Mouse (Mus musculus) heart, embryonic 11.5 days (tissue): ENCODE results near the gene Olfr68. TPM values are rescaled to one million over a fixed set of nuclear protein-coding genes. Genes with fewer than 3 reads are reported as not detected.
"Not testable (repeated sequence)": the region's sequence is repeated elsewhere in the genome, so short reads cannot be mapped to it uniquely, and the experiment has no call there.

Experiments
- ATAC-seq: fragments of 200-750 bp; cut with Nextera tagmentation; replicated peaks from 2 replicates; pipeline ENCODE4 v1.8.0; 2017; ENCODE audit warnings: moderate library complexity; ENCODE audit not compliant: insufficient number of reproducible peaks, low FRiP score, low TSS enrichment
- H3K27ac ChIP-seq: fragments of 300-500 bp; sonication (generic); 2 replicates; pipeline ENCODE4 v1.5.1; 2014; ENCODE audit warnings: mild to moderate bottlenecking, low read depth, low read length
- H3K27me3 ChIP-seq: fragments of 300-500 bp; sonication (generic); 2 replicates; pipeline ENCODE4 v1.6.1; 2014; ENCODE audit warnings: mild to moderate bottlenecking, low read length, mixed read lengths; ENCODE audit not compliant: control insufficient read depth, insufficient read depth
- H3K36me3 ChIP-seq: fragments of 300-500 bp; sonication (generic); 2 replicates; pipeline ENCODE4 v1.6.1; 2014; ENCODE audit warnings: mild to moderate bottlenecking, low read length, moderate library complexity, mixed read lengths; ENCODE audit not compliant: control insufficient read depth, insufficient read depth
- H3K4me1 ChIP-seq: fragments of 300-500 bp; sonication (generic); 2 replicates; pipeline ENCODE4 v1.6.1; 2014; ENCODE audit warnings: low read length; ENCODE audit not compliant: control insufficient read depth, insufficient read depth
- H3K4me2 ChIP-seq: fragments of 300-500 bp; sonication (generic); 2 replicates; pipeline ENCODE4 v1.6.1; 2014; ENCODE audit warnings: mild to moderate bottlenecking, moderate library complexity
- H3K4me3 ChIP-seq: fragments of 300-500 bp; sonication (generic); 2 replicates; pipeline ENCODE4 v1.5.1; 2014; ENCODE audit warnings: low read depth, low read length
- H3K9ac ChIP-seq: fragments of 300-500 bp; sonication (generic); 2 replicates; pipeline ENCODE4 v1.6.1; 2014; ENCODE audit warnings: mild to moderate bottlenecking, low read depth, low read length, moderate library complexity
- H3K9me3 ChIP-seq: fragments of 300-500 bp; sonication (generic); replicated peaks from 2 replicates; pipeline ENCODE4 v1.6.1; 2016; ENCODE audit warnings: low read length; ENCODE audit not compliant: control insufficient read depth
- WGBS: fragments of 180-500 bp; shearing (Covaris S2); extraction: QIAGEN DNeasy Blood & Tissue Kit; methylation state at CpG from one replicate; pipeline ENCODE4 v1.1.7; 2014; ENCODE audit not compliant: insufficient replicate concordance; 5-methylcytosine and 5-hydroxymethylcytosine counted together
- polyA plus RNA-seq: library from polyadenylated mRNA; unstranded; fragments of >200 nt; fragmentation: Nextera tagmentation; extraction: Ambion mirVana; gene quantifications from 2 replicates; pipeline ENCODE4 v1.2.1, GENCODE M21; 2014

Gene Olfr68
- not detected in 2 replicates for polyA plus RNA-seq

GRCm38 (mm10) chr7:103779598-103779997 lies at the start of gene Olfr68:
Olfr68 (minus strand) TSS chr7:103779698.
- no peak within 1 kb of the TSS for H3K4me2 ChIP-seq
- H3K27me3 ChIP-seq: no peaks in the 10 kb centered on the region
- no peaks in the 10 kb centered on the region for H3K4me1 ChIP-seq
- WGBS: 72% methylated on average over 3 of the region's 3 CpGs
- no peak within 1 kb of the TSS for H3K9ac ChIP-seq
- H3K36me3 ChIP-seq: no peaks in the 10 kb centered on the region
- no peaks in the 10 kb centered on the region for H3K9me3 ChIP-seq
- no peak for ATAC-seq
- H3K27ac ChIP-seq: no peak within 1 kb of the TSS
- no peak within 1 kb of the TSS for H3K4me3 ChIP-seq

DNA sequence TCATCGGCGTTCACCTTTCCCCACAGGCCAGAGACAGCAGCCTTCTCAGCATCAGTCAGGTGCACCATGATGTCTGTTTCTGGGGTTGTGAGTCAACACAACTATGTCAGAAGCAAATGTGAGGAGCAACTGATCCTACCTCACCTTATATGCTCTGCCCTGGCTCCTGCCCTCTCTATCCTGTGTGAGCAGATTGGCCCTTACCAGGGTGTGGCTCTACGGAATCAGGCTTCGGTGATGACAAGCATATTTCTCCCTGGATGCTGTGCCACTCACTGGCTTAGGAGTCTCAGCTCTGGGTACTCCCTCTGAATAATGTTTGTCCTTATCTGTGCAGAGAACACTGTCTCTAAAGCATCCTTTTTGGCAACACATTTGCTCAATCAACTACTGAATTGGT lies 48.3 kb upstream of the Olfr68 start, which contains the start of gene Hbb-bs:
Gene Hbb-bs, minus strand, starts transcription at position 289 of the 400 bp plus-strand sequence.
- Histone ChIP-seq H3K9me3 (no peaks in the 10 kb centered on the region), H3K27ac (no peak within 1 kb of the TSS), H3K4me2 (no peak within 1 kb of the TSS), H3K27me3 (no peaks in the 10 kb centered on the region), H3K4me3 (no peak within 1 kb of the TSS), H3K9ac (no peak within 1 kb of the TSS), H3K36me3 (no peaks in the 10 kb centered on the region), H3K4me1 (no peaks in the 10 kb centered on the region)
- 65% methylated on average over 4 of the region's 4 CpGs for WGBS
- ATAC-seq: peak; percentile 90

DNA sequence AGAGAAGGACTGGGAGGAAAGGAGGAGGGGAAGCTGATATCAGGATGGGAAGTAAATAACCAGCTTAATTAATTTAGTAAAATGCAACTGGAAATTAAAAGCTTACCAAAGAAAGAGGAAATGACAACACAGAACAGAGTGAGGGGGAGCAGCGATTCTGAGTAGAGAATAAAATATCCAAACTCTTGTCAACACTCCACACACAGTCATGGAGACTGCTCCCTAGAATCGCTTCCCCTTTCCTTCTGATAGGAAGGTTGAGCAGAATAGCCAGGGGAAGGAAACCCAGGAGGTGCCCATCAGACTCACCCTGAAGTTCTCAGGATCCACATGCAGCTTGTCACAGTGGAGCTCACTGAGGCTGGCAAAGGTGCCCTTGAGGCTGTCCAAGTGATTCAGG lies 47.6 kb upstream of the Olfr68 start:
- not testable (repeated sequence) for H3K36me3 ChIP-seq, H3K27ac ChIP-seq, H3K27me3 ChIP-seq, H3K4me2 ChIP-seq, H3K9ac ChIP-seq, H3K9me3 ChIP-seq, H3K4me1 ChIP-seq, ATAC-seq, H3K4me3 ChIP-seq
- WGBS: no CpG with 5 or more reads among the region's 2 CpGs

DNA sequence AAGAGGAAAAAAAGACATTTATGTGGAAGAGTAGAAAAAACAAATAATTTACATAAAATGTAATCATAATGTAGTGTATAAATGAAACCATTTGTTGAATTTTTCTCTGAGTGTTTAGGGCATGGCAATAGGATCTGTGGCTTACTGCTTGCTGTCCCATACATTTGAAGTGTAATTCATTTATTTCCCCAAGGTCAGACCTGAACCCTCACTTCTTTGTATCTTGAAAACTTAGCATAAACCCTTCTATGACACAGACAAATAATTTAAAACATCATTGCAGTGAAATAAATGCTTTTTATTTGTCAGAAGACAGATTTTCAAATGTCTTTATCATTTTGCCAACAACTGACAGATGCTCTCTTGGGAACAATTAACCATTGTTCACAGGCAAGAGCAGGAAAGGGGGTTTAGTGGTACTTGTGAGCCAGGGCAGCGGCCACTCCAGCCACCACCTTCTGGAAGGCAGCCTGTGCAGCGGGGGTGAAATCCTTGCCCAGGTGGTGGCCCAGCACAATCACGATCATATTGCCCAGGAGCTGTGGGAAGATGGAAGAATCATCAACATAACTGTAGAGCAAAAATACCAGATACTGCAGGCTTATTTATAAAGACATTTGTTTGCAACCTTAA lies 46.9 kb upstream of the Olfr68 start:
- ATAC-seq: no peak

DNA sequence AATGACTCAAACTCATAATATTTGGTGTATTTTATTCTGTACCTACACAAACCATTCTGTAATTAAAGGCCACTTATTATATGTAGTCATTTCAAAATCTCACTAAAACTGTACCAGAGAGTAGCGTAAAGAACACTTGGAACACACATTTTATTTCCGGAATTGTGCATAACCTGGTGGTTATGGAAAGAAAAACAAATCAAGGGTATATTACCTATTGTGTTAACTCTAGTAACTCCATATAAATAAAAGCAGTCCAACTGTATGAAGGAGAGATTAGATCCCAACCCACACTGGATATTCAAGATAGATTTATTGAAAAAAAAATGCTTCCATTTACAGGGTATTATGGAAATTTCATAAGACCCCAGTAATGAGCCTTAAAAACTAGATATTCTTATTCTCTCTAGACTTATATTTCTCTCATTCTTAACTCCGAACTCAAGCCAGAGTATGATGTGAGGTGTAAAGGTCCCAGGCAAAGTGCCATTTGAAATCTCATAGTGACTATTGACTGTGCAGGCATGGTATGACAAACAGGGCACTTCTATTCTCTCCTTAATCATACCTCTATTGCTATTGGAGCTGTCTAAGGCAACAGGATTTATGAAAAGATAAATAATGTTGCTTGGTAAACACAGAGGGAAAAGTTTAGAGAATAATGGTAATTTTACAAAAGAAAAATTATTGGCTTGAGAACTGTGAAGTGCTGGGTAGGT lies 46.2 kb upstream of the Olfr68 start:
- Histone ChIP-seq H3K36me3 (no peaks in the 10 kb centered on the region), H3K4me1 (no peaks in the 10 kb centered on the region), H3K27ac (no peak overlapping the region), H3K27me3 (no peaks in the 10 kb centered on the region), H3K4me2 (no peak overlapping the region), H3K4me3 (no peak overlapping the region), H3K9me3 (no peaks in the 10 kb centered on the region), H3K9ac (no peak overlapping the region)
- 92% methylated on average over 3 of the region's 3 CpGs for WGBS
- ATAC-seq: no peak

More for the DNA sequence above, 46.9 kb upstream of the Olfr68 start:
- no peak overlapping the region for H3K27ac ChIP-seq
- no peaks in the 10 kb centered on the region for H3K36me3 ChIP-seq
- 61% methylated on average over 3 of the region's 3 CpGs for WGBS
- H3K9me3 ChIP-seq: no peaks in the 10 kb centered on the region
- H3K9ac ChIP-seq: no peak overlapping the region
- H3K27me3 ChIP-seq: no peaks in the 10 kb centered on the region
- no peak overlapping the region for H3K4me2 ChIP-seq
- H3K4me3 ChIP-seq: no peak overlapping the region
- no peaks in the 10 kb centered on the region for H3K4me1 ChIP-seq

DNA sequence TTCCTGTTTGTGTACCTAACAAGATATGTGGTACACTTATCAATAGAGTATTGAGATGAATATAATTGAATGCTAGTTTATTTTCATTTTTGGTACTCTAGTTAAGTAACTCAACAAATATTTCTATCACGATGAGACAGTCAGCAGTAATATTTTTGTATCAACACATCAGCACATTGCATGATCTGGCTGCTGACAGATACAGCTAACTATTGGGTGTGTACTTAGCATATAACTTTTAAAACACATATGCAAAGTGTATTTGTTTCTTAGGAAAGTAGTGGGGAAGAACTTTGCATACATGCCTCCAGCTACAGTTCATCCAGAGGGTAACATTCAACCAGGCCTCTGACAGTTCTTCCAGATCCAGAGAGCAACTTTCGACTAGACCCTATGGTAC lies 45.1 kb upstream of the Olfr68 start:
- H3K4me2 ChIP-seq: no peak overlapping the region
- 83% methylated on average over 2 of the region's 2 CpGs for WGBS

DNA sequence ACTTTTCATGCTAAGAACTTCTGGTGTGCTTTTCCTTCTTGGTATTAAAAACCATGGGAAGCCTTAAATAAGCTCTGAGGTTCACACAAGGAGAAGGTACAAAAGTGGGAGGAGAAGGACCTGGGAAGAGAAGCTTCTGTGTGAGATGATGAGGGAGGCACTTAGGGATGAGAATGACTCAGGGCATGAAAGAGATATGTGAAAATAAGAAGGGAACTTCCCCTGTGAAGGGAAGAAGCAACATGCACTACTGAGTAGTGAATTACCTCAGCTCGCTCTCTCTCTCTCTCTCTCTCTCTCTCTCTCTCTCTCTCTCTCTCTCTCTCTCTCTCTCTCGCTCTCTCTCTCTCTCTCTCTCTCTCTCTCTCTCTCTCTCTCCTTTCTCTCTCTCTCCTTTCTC lies 35.6 kb upstream of the Olfr68 start:
- H3K27ac ChIP-seq, H3K36me3 ChIP-seq, H3K27me3 ChIP-seq, H3K4me2 ChIP-seq, ATAC-seq, H3K9me3 ChIP-seq, H3K4me3 ChIP-seq, H3K4me1 ChIP-seq, H3K9ac ChIP-seq: not testable (repeated sequence)
- 92% methylated on average over 1 of the region's 2 CpGs for WGBS

More for the DNA sequence above, 45.1 kb upstream of the Olfr68 start:
- Histone ChIP-seq H3K27ac (no peak overlapping the region), H3K27me3 (no peaks in the 10 kb centered on the region), H3K9me3 (no peaks in the 10 kb centered on the region), H3K9ac (no peak overlapping the region), H3K4me3 (no peak overlapping the region), H3K4me1 (no peaks in the 10 kb centered on the region), H3K36me3 (no peaks in the 10 kb centered on the region)
- no peak for ATAC-seq

DNA sequence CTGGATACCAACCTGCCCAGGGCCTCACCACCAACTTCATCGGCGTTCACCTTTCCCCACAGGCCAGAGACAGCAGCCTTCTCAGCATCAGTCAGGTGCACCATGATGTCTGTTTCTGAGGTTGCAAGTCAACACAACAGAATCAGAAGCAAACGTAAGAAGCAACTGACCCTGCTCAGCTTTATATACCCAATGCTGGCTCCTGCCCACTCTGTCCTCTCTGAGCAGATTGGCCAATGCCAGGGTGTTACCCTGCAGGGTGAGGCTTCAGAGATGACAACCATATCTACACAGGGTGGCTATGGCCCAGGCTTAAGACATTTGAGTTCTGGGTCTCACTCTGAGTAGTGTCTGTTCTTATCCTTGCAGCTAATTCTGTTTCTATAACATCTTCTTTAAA lies 34.3 kb upstream of the Olfr68 start, which contains the start of gene Hbb-bt:
Gene Hbb-bt, minus strand, starts transcription at position 231 of the 400 bp plus-strand sequence.
- Histone ChIP-seq H3K9me3 (no peaks in the 10 kb centered on the region), H3K27ac (no peak within 1 kb of the TSS), H3K4me1 (peaks cover 5% of the 10 kb centered on the region; the same call in 1 of the 2 replicates), H3K27me3 (no peaks in the 10 kb centered on the region), H3K4me2 (0 out of 2 replicates have a peak within 1 kb of the TSS, but pooled peaks have one; percentile 14), H3K36me3 (no peaks in the 10 kb centered on the region), H3K9ac (no peak within 1 kb of the TSS), H3K4me3 (no peak within 1 kb of the TSS)
- peak; percentile 92 for ATAC-seq
- 83% methylated on average over 3 of the region's 3 CpGs for WGBS
